Mouse (Mus musculus) cerebellum, adult 9-11 months (tissue): ENCODE data around the gene Zfp566.
A peak's percentile ranks its signal among the peaks of the same experiment; 100 is the strongest.
"Not testable (repeated sequence)": the region's sequence is repeated elsewhere in the genome, so short reads cannot be mapped to it uniquely, and the experiment has no call there.

Experiments used
- DNase-seq: peaks from one replicate; pipeline ENCODE4 v3.0.0; 2022

Gene Zfp566

GRCm38 (mm10) chr7:30090092-30090969, at the start of gene Zfp566, which contains the start of gene Gm26920:
Gene Zfp566 (minus strand): TSS chr7:30090527.
Gene Gm26920 (minus strand): TSS chr7:30090410.
- peak; percentile 98 for DNase-seq

DNA sequence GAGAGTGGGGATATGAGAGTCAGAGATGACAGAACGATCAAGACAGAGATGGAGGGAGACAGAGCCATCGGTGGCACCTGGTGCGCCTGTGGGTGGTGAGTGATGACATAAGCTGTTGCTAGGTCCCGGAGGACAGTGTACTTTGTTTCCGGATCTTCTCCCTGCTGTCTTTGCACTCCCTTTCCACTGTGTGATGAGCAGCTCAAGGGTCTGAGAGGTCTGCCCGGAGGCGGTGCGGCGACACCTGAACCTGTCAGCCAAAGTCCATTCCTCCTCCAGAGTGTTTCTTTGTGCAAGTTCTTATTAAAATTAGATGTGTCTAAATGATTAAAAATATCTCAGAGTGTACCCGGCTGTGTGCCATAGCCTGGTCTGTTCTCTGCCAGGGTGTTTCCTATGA, 46.5 kb upstream of the Zfp566 start:
- no peak for DNase-seq

DNA sequence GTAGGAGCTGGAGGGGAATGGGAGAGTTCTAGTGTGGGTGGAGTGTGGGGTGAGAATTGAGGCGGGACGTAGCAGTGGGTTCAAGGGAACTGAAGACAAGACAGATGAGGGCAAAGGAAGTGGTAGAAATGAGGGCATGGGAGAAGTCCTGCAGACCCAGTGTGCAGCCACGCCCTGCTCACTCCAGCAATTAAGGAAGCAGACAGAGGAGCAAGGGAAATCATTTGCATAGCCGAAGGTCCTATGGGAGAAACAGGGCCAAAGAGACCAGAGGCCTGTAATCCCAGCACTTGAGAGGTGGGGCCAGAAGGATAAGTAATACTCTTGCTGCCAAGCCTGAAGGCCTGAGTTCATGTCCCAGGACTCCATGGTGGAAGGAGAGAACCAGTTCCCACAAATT, 42.1 kb upstream of the Zfp566 start:
- no peak for DNase-seq

- no peak for DNase-seq
These were observed 39.6 kb upstream of the Zfp566 start for GRCm38 (mm10) chr7:30129900-30130299.

GRCm38 (mm10) chr7:30122188-30122530, 31.8 kb upstream of the Zfp566 start:
- DNase-seq = no peak

DNA sequence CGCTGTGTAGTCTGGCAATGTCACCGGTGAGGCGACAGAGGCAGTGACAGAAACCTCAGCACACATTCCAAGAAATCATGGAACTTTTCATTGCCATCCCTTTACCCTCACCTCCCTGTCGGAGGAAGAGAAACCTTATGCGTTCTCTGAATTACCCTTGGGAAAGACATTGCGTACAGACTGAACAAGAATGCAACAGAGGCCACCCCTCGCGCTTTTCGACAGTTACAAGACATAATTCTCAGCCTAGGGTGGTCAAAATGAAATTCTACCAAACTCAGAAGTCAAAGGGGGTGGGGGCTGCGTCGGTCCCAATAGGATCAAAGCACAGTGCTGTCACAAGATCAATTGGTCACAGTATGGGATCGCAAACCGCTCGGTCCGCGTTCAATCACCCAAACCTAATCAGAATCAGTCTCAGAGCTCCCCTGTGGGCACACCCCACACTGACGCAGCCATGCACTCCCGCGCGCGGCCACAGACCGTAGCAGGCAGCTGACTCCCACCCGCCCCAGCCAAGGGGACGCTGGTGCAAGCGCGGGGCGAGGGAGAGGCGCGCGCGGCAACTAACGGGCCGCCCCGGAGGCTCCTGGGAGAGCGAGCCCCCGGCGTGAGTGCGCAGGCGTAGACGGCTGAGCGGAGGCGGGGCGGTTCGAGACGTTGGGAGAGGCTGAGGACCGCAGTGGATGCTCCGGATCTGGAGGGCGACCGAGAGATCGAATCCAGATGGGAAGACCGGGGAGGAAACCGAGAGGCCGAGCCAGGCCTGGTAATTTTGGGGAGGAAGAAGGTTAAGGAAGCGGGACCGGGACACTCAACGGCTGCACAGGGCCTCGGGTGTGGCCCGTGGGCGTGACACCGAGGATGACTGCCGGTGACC, 31.2 kb upstream of the Zfp566 start, which contains the start of gene Zfp382:
TSS of gene Zfp382 (plus strand) at position 635 of the 880 bp plus-strand sequence.
- peak; percentile 93 for DNase-seq

DNA sequence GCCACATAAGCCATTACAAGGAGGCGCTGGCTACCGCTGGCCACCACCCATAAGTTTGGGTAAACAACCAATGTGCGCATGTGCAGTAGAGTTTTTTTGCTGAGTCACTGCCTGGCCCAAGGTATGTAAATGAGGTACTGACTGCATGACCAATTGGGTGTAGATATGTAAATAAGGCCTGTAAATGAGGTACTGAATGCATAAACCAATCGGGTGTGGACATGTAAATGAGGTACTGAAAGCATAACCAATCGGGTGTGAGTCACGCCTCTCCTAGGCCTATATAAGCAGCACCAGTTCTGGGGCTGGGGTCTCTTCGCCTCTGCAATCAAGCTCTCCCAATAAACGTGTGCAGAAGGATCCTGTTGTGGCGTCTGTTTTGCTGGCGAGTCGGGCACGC, 27.6 kb upstream of the Zfp566 start:
- not testable (repeated sequence) for DNase-seq

DNA sequence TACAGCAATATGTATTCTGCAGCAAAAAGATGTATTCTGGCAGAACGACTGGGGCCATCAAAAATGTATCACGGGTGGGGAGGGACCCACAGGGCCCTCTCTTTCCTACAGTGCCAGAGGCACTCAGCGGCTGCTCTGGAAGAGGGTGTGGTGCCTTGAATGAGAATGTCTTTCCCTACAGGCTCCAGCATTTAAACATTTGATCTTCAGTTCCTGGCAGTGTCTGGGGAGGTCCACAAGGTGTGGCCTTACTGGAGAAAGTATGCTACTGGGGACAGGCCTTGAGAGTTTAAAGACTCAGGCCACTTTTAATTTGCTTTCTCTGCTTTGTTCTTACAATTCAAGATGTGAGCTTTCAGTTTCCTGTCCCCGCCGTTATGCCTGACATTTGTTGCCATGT, 25.7 kb upstream of the Zfp566 start:
- DNase-seq = no peak

DNA sequence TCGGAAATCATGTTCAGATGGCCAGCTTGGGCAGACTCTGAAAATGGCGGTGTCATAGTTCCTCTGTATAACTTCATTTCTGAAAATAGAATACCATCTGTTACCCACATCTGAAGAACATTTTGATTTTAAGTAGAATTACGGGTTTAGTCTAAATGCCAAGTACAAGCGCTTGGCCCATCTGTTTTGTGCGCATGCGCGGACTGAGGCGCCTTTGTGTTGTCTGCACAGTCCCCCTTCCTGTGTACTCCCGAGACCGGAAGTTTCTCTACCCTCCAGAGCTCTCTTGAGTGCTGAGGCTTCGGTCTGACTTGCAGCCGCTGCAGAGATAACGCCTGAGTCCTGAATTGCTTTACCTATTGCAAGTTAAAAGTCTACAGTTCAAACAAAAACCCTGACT, 9.0 kb upstream of the Zfp566 start:
- peak; percentile 81 for DNase-seq

GRCm38 (mm10) chr7:30095551-30096125, 5.3 kb upstream of the Zfp566 start:
- DNase-seq = no peak

DNA sequence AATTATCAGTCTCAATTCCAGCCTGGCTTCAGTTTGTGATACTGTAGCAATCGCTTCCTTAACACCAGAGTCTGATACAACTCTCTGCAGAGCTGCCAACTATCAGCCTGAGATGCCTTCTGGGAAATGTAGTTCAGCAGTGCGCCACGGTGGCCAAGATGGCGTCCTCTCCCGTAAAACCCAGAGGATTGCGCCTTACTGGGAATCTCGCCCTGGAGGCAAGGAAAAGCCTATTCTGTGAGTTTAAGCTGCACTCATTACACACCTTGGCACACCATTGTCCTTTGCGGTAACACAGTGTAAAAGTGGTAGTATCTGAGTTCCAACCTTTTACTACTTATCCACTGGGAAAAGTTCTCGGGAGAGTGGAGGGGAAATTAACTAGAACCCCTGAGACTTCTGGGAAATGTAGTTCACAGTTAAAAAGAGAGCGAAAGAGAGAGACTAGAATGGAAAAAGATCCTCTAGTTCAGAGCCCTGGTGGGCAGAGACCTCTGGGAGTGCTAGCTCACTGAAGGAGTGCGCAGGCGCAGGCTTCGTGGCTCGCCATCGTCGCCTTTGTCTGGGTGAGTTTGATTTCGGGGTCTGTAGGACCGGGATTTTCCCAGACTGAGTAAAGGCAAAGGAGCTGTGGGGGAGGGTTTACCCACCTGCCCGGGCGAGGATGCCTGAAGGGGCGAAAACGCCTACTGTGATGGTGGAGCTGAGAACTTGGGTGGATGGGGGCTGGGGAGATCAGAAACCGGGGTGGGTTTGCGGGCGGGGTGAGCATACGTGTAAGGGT, 4.5 kb upstream of the Zfp566 start, which contains the start of gene Zfp260:
TSS of gene Zfp260 (plus strand) at position 132 of the 784 bp plus-strand sequence.
- peak; percentile 91 for DNase-seq

- DNase-seq = peak; percentile 62
These were observed 3.6 kb upstream of the Zfp566 start for GRCm38 (mm10) chr7:30093918-30094415.

DNA sequence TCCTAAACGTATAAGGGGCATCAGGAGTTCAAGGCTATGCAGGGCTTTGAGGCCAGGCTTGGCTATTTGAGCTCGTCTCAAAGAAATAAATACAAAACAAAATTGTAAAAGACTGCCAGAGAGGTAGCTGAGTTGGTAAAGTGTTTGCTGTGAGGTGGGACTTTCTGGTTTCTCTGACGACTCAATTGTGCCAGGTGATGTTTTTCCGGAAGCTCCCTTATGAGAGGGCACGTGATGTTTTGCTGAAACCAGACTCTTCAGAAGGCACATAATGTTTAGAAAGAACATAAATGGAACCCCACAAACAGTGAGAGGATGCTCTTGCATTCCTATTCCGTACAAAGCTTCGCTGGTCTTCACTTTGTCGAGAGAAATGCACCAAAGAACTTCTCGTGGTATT, 2.3 kb upstream of the Zfp566 start:
- no peak for DNase-seq

- no peak for DNase-seq
These were observed 751 bp upstream of the Zfp566 start for GRCm38 (mm10) chr7:30090970-30091585.

GRCm38 (mm10) chr7:30089405-30089804, 922 bp downstream of the Zfp566 start:
- peak; percentile 50 for DNase-seq

GRCm38 (mm10) chr7:30086524-30086923, 3.8 kb downstream of the Zfp566 start:
- DNase-seq = no peak

DNA sequence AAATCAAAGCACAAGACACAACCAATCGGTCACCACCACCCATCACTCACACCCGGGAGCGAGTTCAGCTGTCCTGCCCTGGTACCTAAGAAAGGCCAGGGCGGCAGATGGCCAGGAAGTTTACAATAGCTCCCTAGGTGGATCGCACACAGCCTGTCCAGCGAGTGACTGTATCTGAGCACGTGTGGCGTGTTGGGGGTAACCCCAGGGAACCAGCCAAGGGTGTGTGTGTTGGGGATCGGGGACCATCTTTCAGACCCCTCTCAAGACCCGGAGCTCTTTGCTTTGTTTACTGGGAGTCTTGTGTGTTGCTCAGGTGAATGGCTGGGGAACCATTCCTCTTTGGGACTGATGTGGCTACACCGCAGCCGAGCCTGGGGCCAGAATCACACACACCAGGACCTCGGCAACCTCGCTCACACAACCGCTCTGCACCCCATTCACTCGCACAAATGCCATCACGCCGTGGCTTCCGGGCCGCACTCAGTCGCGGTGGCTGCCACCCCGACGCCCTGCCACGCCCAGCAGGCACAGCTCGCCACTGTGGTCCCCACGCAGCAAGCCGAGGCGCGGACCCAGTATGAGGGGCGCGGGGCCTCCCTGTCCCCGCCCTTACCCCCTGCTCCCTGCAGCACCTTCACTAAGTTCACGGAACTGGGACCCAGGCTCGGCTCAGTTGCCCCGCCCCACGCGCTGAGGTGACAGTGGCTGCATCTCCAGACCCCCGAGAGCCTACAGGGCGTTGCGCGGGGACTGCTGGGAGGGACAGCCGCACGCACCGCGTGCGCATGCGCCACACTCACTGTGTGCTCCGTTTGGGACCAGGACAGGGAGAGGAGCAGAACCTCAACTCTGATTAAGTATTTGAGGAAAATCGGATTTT, 17.9 kb downstream of the Zfp566 start, which contains the start of gene Zfp82:
TSS of gene Zfp82 (minus strand) at position 755 of the 883 bp plus-strand sequence.
- DNase-seq = peak; percentile 90

DNA sequence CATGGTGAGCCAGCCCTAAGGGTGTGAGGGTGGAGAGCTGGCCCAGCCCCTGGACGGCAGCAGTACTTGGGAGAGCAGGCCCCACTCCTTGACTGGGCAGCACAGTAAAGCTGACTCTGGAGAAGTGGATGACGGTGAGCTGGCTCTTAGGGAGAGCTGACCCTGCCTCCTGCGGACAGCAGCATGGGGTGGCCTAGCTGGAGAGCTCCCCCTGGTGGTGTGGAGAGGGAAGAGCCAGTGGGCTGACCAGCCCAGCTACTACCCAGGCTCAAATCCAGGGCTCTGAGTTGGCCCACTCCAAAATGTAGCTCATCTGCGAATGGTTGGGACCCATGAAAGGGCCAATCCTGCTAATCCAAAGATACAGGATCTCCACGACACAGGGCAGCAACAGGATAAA, 25.7 kb downstream of the Zfp566 start:
- DNase-seq = no peak

- DNase-seq = no peak
These were observed 27.8 kb downstream of the Zfp566 start for GRCm38 (mm10) chr7:30062478-30062877.

DNA sequence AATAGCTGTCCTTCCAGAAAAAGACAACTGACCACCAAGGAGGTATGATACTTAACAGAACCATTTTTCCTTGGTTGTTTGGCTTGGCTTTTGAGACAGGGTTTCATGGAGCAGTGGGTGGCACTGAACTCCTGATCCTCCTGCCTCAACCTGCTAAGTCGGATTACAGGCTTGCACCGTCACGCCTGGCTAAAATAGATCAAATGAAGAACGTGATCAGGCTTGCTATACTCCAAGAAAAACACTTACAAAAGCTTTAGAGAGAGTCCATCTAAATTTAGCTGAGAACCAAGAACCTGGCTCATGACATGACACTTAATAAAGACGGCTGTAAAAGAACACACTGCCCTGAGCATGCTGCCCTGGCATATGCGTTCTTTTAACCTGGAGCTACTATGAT, 30.0 kb downstream of the Zfp566 start:
- no peak for DNase-seq

DNA sequence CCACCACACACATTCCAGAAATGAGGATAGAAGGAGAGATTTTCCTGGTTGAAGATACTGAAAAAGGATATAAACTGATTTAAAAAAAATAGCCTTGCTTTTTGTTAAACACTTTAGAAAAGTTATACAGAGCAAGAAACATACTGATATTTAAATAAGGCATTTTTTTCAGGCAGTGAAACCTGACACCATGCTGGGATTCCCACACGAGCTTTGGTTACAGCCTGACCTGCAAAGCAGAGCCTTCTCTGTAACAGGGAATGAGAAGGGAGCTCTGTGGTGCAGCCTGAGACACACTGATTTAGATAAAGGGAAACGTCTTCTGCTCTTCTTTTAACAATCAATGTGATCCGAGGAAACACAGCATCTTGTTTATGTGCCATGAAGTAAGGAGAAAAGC, 36.7 kb downstream of the Zfp566 start:
- DNase-seq = no peak
